In the genomic region with DNA sequence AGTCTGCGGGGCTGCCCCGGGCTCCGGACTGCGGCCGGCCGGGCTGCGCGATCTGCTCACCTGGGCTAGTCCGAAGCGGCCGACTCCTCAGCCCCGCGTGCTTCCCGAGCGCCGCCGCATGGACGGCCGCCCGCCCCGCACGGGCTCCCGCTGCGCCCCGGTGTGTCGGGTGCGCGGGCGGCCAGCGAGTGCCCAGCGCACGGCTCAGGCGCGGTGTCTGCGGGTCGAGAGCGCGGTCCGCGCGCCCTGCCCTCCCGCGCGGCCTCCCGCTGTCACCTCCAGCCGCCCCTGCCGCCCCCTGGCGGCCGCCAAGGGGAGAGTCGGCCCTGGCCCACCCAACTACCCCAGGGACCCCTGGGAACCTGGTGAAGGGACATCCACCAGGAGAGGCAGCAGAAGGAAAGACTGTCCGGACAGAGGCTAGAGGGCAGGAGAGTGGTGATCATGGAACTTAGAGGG, we compare ENCODE assay signal across 8 mouse cellular contexts. TPM values are rescaled to one million over a fixed set of nuclear protein-coding genes. Genes with fewer than 3 reads are reported as not detected.
A peak's percentile ranks its signal among the peaks of the same experiment; 100 is the strongest.
DNase-seq lines count a peak whose midpoint lies in the region; ATAC-seq lines count a peak whose summit lies in the region.

A gene (minus strand): TSS at position 241 of the 459 bp plus-strand sequence.

- no peaks in the 10 kb centered on the region for H3K36me3 ChIP-seq in intestine, embryonic 16.5 days (ENCODE audit: control insufficient read depth, insufficient read depth, low read length)
- no peaks in the 10 kb centered on the region for H3K36me3 ChIP-seq in midbrain, embryonic 15.5 days (replicated peaks)

- H3K4me3 ChIP-seq in intestine, embryonic 16.5 days (ENCODE audit: low read length): peak within 1 kb of the TSS; percentile 72
- peak within 1 kb of the TSS; percentile 51 for H3K4me3 ChIP-seq in midbrain, embryonic 15.5 days

- DNase-seq in layer of hippocampus, adult 11-12 months (ENCODE audit: low spot score): peak; percentile 14
- DNase-seq in layer of hippocampus, adult 9-10 months (ENCODE audit: low spot score): no peak
- peak; percentile 65 to 75 for DNase-seq in cerebellum, postnatal 25 days
- DNase-seq in gastrocnemius, postnatal 25 days: peak; percentile 48
- DNase-seq in liver: peak; percentile 47
- peak; percentile 81 for DNase-seq in testis, postnatal 10 days (ENCODE audit: low spot score)

- H3K9me3 ChIP-seq in intestine, embryonic 16.5 days (ENCODE audit: control insufficient read depth, low read length): no peaks in the 10 kb centered on the region
- no peaks in the 10 kb centered on the region for H3K9me3 ChIP-seq in midbrain, embryonic 15.5 days

- under 1% methylated on average over 37 of the region's 51 CpGs for WGBS in intestine, embryonic 16.5 days
- WGBS in midbrain, embryonic 15.5 days: under 1% methylated on average over 51 of the region's 51 CpGs

- peak; percentile 82 for ATAC-seq in intestine, embryonic 16.5 days
- peak; percentile 59; the same call in 1 of the 2 replicates for ATAC-seq in midbrain, embryonic 15.5 days (replicated peaks)

- H3K27ac ChIP-seq in intestine, embryonic 16.5 days (ENCODE audit: low read length): peak within 1 kb of the TSS; percentile 46; the same call in 1 of the 2 replicates
- H3K27ac ChIP-seq in midbrain, embryonic 15.5 days: no peak within 1 kb of the TSS

- peak within 1 kb of the TSS; percentile 56 for H3K4me2 ChIP-seq in intestine, embryonic 16.5 days (ENCODE audit: low read depth, low read length)
- H3K4me2 ChIP-seq in midbrain, embryonic 15.5 days: peak within 1 kb of the TSS; percentile 82

- peaks cover 54% of the 10 kb centered on the region for H3K4me1 ChIP-seq in intestine, embryonic 16.5 days (ENCODE audit: control insufficient read depth, insufficient read depth, low read length)
- H3K4me1 ChIP-seq in midbrain, embryonic 15.5 days: peaks cover 37% of the 10 kb centered on the region

- H3K27me3 ChIP-seq in intestine, embryonic 16.5 days (replicated peaks; ENCODE audit: control insufficient read depth, insufficient read depth, low read length): no peaks in the 10 kb centered on the region
- 0 out of 2 replicates have a peak, but pooled peaks cover 4% of the 10 kb centered on the region for H3K27me3 ChIP-seq in midbrain, embryonic 15.5 days (replicated peaks)

- peak within 1 kb of the TSS; percentile 85 for H3K9ac ChIP-seq in intestine, embryonic 16.5 days (ENCODE audit: low read depth, low read length)
- peak within 1 kb of the TSS; percentile 43 for H3K9ac ChIP-seq in midbrain, embryonic 15.5 days

RNA-seq across cellular contexts. Expression of the gene that starts here (rescaled TPM):
- 1 to 10 TPM in 1 of 2 experiments, under 1 TPM in 1; 0.92 to 2.3 TPM for total RNA-seq in gastrocnemius, postnatal 25 days (2021)
- 17.5 and 20.2 TPM in 2 replicates for polyA plus RNA-seq in intestine, embryonic 16.5 days (2015; fragmentation: Nextera tagmentation; extraction: Ambion mirVana)
- polyA plus RNA-seq in midbrain, embryonic 15.5 days (2015; fragmentation: Nextera tagmentation; extraction: Ambion mirVana): 6.4 and 8.5 TPM in 2 replicates
